Mouse (Mus musculus) layer of hippocampus, adult 2 months (tissue): ENCODE measurements at regions not wholly inside any gene's neighbourhood (a gene's known extent, or its start where the extent isn't known, plus 50 kb on each side); places are given as distances from the start of the nearest gene placed in this dataset.

Source experiments
- DNase-seq, 2 experiments: peaks; one replicate each; pipeline ENCODE4 v3.0.0; 2022; ENCODE audit warnings: low spot score in 2 of 2
- H3K27ac ChIP-seq: fragments of 200-600 bp; 2 replicates; pipeline ENCODE4 v1.8.1; 2022
- H3K4me3 ChIP-seq: fragments of 200-600 bp; 2 replicates; pipeline ENCODE4 v1.8.1; 2022; ENCODE audit warnings: mild to moderate bottlenecking
- CTCF ChIP-seq: fragments of 200-600 bp; conservative IDR thresholded peaks from 2 replicates; pipeline ENCODE4 v1.8.1; 2022; ENCODE audit warnings: antibody characterized with exemption, mild to moderate bottlenecking, moderate library complexity

DNA sequence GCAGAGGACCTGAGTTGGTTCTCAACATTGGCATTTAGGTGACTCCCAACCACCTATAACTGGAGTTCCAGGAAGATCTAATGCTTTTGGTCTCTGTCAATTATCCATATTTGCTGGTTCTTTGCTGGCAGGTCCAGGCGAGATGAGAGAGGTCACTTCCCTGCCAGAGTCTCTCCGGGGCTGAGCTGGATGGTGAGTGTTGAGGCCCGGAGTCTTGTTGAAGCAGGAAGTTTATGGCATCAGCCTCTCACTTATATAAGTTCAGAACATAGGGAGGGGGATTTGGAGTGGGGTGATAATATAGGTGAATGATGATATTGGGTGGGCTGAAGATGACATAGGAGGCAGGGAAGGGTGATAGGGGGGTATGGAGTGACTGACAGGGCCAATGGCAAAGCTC lies 246.3 kb upstream of the Il12b start:
- DNase-seq = no peak
- no peak overlapping the region for H3K27ac ChIP-seq
- H3K4me3 ChIP-seq = no peak overlapping the region
- no peak for TF ChIP-seq CTCF

- no peak for TF ChIP-seq CTCF
- Histone ChIP-seq H3K4me3 (no peak overlapping the region), H3K27ac (no peak overlapping the region)
- DNase-seq = no peak
Measured at GRCm38 (mm10) chr11:44155591-44155990, 244.3 kb upstream of the Il12b start.

- no peak overlapping the region for H3K4me3 ChIP-seq
- no peak for TF ChIP-seq CTCF
- no peak for DNase-seq
- no peak overlapping the region for H3K27ac ChIP-seq
Measured at GRCm38 (mm10) chr11:44156081-44156480, 243.8 kb upstream of the Il12b start.

DNA sequence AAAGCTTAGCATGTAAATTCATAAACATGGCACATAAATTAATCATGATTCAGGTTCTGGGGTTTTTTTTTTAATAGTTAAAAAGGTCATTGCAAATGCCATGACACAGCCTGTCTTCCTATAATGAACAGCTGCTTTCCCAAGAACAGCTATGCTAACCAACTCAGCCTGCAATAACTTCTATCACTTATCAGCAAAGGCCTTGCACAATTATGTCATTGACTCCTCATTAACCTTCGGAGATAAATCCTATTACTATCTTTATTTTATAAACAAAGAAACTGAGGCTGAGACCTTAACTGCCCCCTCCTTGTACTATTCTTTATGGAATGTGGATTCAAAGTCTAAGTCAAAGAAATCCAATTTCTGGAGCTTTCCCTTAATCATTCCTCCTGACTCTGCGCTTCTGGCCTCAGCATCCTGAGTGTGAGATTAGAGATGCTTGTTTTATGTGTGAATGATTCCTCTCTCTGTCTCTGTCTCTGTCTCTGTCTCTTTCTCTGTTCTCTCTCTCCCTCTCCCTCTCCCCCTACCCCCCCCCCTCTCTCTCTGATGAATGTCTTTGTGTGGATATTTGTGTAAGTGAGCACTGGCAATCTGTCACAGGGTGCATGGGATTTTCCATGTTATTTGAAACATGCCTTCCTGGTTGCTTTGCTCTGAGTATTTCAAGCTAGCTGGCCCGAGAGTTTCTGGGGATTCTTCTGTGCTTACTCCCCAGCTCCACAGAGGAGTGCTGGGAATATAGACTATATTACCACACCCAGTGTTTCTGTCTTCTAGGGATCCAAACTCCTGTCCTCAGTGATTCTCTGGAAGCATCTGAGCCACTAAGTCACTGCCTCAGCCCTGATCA lies 243.1 kb upstream of the Il12b start:
- no peak overlapping the region for H3K4me3 ChIP-seq
- no peak overlapping the region for H3K27ac ChIP-seq
- DNase-seq = no peak
- no peak for TF ChIP-seq CTCF

DNA sequence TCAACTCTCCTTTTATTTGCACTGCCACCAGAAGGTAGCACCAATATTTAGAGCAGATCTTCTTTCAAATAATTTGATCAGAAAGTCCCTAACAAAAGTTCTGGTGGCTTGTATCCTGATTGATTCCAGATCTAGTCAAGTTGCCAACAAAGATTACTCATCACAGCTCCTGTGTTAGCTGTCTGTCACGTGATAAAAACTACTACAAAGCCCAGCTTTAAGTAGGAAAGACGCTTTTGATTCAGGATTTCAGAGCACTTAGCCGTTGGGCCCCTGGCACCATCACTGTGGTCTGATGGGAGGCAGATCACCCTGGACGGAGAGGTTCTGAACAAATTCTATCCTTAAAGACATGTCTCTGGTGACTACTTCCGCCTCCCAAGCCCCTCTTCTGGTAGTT lies 241.6 kb upstream of the Il12b start:
- DNase-seq = no peak
- Histone ChIP-seq H3K27ac (no peak overlapping the region), H3K4me3 (no peak overlapping the region)
- no peak for TF ChIP-seq CTCF

GRCm38 (mm10) chr11:44161734-44162418 lies 238.0 kb upstream of the Il12b start:
- H3K27ac ChIP-seq = no peak overlapping the region
- no peak for TF ChIP-seq CTCF
- no peak overlapping the region for H3K4me3 ChIP-seq
- DNase-seq = no peak

DNA sequence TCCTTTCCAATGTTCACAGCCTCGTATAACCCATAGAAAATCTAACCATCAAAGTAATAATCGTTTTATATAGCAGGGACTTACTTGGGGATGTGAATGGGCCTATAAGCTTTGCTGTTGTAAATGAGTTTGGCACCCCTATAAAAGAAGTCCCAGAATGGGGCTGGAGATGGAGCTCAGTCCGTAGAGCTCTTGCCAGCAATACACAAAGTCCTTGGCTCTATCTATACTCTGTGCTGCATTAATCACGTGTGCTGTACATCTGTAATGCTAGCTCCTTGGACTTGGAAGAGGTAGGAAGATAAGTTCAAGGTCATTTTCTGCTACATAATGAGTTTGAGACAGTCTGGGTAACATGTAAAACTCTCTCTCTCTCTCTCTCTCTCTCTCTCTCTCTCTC lies 236.8 kb upstream of the Il12b start:
- no peak overlapping the region for H3K4me3 ChIP-seq

GRCm38 (mm10) chr11:44163748-44164147 lies 236.1 kb upstream of the Il12b start:
- no peak for TF ChIP-seq CTCF
- no peak for DNase-seq
- Histone ChIP-seq H3K27ac (no peak overlapping the region), H3K4me3 (no peak overlapping the region)

More for the DNA sequence above, 236.8 kb upstream of the Il12b start:
- H3K27ac ChIP-seq = no peak overlapping the region
- TF ChIP-seq CTCF = no peak
- DNase-seq = no peak

GRCm38 (mm10) chr11:44164186-44164585 lies 235.7 kb upstream of the Il12b start:
- no peak for TF ChIP-seq CTCF
- no peak for DNase-seq

DNA sequence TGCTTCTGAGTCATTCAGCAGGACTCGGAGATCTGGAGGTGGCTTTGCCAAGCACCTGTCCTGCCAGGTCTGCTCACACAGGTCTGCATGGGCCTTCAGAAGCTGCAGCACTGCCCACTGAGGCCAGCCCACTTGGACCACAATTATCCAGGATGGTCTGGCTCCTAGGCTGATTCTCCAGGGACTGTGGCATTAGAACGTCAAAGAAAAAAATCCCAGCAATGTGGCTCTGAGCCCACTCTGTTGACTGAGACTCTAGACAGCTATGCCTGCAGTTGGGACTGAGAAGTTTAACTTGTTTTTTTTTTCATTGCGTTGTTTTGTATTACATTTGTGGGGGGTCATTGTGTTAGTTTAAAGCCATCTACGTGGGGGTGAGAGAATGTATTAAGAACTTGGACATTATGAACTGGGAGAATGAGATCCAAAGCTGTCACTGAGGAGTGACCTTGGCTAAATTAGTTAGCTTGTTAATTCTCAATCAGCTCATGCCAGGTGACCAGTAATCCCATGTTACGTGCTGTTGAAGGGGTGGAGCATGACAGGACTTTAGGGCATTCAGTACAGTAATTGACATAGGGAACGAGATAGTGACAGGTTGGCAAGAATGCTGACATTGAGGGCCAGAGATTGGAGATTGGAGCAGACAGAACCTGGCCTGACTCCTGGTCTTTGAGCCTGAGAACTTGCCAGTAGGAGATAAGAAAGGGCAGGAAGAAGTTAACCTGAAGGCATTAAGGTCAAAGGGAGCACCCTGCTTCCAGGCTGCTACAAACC lies 232.0 kb upstream of the Il12b start:
- no peak overlapping the region for H3K4me3 ChIP-seq
- no peak for DNase-seq
- no peak for TF ChIP-seq CTCF
- H3K27ac ChIP-seq = no peak overlapping the region

More at GRCm38 (mm10) chr11:44164186-44164585, 235.7 kb upstream of the Il12b start:
- no peak overlapping the region for H3K27ac ChIP-seq
- no peak overlapping the region for H3K4me3 ChIP-seq

GRCm38 (mm10) chr11:44172478-44172877 lies 227.4 kb upstream of the Il12b start:
- no peak for DNase-seq
- no peak for TF ChIP-seq CTCF

GRCm38 (mm10) chr11:44173196-44173595 lies 226.7 kb upstream of the Il12b start:
- TF ChIP-seq CTCF = no peak
- Histone ChIP-seq H3K27ac (no peak overlapping the region), H3K4me3 (no peak overlapping the region)
- DNase-seq = no peak

More at GRCm38 (mm10) chr11:44172478-44172877, 227.4 kb upstream of the Il12b start:
- no peak overlapping the region for H3K4me3 ChIP-seq
- H3K27ac ChIP-seq = no peak overlapping the region

- Histone ChIP-seq H3K4me3 (no peak overlapping the region), H3K27ac (no peak overlapping the region)
- no peak for TF ChIP-seq CTCF
- DNase-seq = no peak
Measured at GRCm38 (mm10) chr11:44174548-44174947, 225.3 kb upstream of the Il12b start.
